Mouse (Mus musculus) cerebellum, adult 8-10 months (tissue): ENCODE data around the gene Arhgef3.

Experiments
- DNase-seq: peaks from one replicate; pipeline ENCODE4 v3.0.0; 2022

Arhgef3 gene

GRCm38 (mm10) chr14:27114362-27115274, at the start of gene Arhgef3:
Gene Arhgef3 (plus strand): TSS chr14:27114899.
- DNase-seq: no peak

DNA sequence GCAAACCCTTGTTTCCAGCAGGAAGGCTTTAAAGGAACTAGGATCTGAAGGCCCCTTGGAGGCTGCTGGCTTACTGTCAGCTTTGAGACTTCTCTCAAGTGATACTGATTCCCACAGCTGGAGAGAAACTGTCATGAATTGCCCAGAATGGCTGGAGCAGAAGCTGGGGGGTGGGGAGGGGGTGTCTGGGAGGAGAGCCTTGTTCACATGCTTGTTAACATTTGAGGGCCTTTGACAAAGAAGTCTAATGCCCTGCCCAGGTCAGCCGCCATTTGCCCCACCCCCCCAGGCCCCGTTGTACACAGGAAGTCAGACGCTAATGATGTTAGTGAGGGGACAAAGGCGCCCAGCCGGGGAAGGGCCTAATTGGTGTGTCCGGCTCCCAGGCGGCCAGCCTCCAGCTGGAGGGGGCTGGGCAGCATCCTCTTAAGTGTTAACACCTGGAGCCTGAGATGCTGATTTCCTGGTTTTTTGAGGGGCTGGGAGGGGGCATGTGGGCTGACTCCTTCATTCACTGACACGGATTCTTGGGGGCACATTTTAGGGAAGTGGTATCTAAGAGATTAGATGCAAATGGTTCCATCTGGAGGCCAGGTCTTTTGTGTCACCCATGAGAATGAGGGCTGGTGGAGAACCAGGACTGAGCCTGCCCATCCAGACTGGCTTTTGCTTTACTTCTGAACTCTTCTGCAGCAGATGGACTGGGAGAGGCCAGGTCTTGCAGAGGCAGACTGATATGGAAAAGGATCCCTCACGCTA, 48.3 kb upstream of the Arhgef3 start:
- DNase-seq: no peak

DNA sequence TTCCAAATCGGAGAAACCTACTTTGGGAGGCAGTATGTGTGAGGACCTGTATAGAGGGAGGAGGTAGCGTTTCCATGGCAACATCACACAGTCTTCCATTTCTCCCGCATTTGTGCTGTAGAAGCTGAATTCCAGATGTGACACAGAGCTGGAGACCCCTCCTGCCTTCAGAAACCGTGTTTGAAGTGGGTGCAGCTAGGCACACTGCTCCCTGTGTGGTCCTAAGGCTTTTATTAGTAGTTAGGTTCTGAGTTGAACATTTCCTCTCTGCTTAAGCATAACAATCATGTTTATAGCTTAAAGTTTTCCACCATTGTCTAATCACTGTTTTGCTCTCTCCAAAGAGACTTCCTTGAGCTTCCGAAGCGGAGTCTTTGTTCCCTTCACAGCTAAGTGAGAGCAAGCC, 46.8 kb upstream of the Arhgef3 start:
- DNase-seq: no peak

DNA sequence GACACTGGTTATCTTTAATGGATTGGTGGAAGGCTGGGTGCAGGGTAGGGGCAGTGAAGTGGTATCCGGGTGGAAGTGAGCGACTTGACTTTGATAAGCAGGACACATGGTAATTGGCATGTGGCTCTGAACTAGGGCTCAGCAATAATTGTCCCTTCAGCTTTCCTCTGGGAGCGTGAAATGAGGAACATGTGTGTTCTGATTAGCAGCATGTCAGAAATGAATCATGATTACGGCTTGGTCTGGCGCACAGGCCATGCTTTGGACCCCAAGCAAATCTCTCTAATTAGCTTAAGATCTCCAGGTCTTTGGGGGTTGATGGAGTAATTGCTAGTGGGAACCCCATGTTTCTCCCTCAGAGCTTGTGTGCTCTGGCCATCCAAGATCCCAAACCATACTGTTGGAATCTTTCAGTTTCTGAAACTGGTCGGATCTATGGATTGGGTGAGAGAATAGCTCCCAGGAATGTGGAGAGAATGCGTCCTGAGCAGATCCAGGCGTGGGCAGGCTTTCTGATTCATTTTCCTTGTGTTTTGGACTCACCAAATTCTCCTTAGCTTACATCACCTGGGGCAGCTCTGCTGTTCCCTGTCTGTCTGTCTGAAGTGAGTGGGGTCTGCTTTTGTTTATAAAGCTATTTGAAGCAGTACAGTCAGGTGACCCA, 45.1 kb upstream of the Arhgef3 start:
- no peak for DNase-seq

- DNase-seq: no peak
Observed at GRCm38 (mm10) chr14:27070128-27070527, 44.6 kb upstream of the Arhgef3 start.

DNA sequence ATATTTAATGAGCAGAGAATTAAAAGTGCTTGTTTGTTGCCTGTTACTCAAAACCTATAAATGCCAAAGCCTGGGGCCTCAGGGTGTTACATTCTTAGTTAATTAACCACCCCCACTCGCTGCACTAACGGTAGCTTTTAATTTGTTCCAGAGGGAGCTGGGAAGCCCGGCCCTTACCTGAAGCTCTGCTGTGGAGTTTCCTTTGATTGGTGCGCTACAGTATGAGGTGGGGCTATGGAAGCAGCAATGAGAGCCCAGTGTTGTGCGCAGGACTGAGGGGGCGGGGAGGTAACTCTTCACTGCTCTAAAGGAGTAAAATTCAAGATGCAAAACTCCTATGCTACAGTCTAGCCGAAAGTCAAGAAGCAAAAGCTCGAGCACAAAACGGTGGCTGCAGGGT, 43.9 kb upstream of the Arhgef3 start:
- no peak for DNase-seq

GRCm38 (mm10) chr14:27071985-27072384, 42.7 kb upstream of the Arhgef3 start:
- DNase-seq: no peak

DNA sequence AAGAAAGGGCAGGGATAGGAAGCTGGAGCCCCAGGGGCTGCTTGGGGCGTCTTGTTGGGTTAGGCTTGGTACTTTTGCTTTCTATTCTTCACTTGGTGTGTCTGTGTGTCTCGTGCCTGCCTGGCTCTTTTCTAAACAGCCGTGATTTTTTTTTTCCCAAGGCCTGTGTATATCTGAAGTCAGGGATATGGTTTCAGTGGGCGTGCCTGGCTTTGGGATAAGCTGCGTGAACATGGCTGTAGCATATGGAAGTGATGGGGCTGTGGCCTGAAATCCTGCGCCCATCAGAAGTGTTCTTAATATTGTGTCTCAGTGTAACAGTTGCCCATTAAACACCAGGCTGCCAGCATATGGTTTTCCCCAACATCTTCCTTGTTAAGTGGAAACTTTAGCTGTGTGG, 39.6 kb upstream of the Arhgef3 start:
- no peak for DNase-seq

- no peak for DNase-seq
Observed at GRCm38 (mm10) chr14:27075909-27076521, 38.7 kb upstream of the Arhgef3 start.

DNA sequence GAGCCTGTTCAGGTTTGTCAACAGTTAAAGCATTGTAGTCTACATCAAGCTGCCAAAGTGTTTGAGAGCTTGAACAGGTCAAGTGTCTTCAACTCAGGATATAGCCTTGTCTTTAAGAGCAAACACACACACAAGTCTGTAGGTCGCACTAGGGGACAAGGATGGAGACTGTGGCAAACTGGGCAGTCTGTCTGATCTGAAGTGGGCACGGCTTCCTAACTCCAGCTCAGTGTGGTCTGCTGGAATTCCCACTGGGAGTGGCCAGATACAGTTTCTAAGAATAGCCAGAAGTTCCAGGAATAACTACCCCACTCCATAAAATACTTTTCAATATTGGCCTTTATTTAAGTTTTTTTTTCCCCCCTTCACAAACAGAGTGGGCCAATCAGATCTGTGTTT, 38.2 kb upstream of the Arhgef3 start:
- no peak for DNase-seq

GRCm38 (mm10) chr14:27081536-27082275, 33.0 kb upstream of the Arhgef3 start:
- no peak for DNase-seq

DNA sequence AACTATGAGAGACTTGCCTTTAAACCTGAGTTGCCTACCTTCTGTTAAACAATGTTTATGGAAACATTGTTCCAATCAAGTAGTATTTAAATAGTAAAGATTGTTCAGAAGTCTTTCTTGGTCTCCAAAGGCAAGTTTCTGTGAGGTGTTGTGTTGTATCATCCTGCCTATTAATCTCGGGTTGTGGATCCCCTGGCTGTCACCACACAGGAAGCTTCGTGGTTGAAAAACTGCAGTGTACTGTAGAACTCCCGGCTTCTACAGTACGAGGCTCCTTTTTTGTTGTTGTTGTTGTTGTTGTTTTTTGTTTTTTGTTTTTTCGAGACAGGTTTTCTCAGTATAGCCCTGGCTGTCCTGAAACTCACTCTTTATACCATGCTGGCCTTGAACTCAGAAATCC, 29.2 kb upstream of the Arhgef3 start:
- DNase-seq: no peak

DNA sequence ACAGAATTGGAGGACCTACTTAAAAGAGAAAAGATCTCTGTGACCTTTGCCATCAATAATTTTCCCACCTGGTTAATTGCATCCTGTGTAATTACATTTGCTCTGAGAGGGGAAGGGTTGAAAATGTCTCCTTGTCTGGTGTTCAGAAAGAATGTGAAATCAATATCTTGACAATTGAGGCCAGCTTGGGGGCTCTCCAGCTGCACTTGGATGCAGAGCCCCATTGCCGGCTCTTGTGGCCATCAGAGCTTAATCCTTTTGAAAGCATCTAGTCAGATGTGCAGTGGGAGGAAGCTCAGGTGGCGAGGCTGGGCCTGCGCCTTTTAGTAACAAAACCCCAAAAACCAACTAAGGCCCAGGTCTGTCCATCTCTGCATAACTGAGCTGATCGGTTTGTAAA, 28.7 kb upstream of the Arhgef3 start:
- DNase-seq: no peak

DNA sequence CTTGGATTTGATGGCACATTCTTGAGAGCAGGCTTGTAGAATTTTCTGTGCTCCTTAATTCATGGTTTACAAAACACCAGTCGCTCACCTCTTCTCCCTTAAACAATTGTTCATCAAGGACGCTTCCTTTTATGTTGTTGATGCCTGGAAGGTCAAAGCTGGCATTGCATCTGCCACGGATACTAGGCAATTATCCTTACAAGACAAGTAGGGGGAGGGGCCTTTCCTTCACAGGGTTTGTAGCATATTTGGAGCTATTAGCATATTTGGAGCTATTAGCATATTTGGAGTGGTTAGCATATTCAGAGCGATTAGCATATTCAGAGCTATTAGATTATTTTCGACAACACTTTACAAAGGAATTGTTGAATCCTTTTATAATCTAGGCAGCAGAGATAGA, 20.5 kb upstream of the Arhgef3 start:
- no peak for DNase-seq

- DNase-seq: no peak
Observed at GRCm38 (mm10) chr14:27096133-27096532, 18.6 kb upstream of the Arhgef3 start.

- peak; percentile 25 for DNase-seq
Observed at GRCm38 (mm10) chr14:27096779-27097178, 17.9 kb upstream of the Arhgef3 start.

DNA sequence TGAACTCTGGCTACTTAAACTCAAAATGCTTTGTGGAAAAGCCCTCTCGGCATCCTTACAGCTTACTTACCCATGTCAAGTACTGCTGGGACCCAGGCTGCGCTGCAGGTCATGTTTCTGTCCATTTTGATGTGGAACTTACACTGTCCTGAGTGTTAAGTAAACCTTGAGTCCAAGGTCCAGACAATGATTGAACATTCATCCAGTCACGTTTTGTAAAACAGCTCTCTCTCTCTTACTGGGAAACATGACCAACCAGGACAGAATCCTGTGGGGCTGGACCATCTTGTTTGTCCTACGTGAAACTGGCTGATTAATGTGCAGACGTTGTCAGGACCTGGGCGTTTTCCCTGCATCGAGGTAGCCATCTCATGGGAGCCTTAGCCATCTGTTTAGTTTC, 13.0 kb upstream of the Arhgef3 start:
- no peak for DNase-seq

GRCm38 (mm10) chr14:27102720-27103119, 12.0 kb upstream of the Arhgef3 start:
- DNase-seq: no peak

DNA sequence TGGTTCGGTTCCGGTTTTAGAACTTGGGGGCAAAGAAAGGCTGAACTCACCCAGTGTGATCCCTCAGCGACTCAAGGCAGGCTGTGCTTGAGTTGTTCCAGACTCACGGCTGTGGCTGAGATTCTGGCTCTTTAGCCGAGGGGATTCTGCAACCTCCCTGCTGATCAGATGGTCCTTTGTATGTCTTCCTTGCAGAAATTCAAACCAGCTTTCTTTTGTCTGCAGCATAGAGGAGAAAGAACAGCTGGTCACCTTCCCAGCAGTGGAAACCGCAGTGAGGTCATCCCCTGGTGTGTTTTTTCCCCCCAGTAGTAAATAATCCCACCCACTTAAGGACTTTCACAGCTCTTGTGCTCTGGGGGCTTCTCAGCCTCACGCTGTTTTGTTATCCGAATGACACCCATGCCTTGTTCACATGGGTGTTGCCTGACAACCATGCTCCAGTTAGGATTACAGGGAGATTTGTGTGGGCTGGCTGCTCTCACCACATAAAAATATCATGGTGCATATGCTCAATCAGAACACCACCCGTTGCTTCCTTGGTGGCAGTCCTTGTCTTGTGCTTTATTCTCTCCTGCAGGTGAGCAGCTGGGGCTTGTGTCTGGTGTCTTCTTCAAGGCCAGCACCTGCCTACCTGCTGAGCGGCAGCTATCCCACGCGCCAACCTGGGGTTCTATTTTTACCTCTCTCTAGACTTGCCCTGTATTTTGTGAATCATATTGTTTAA, 8.8 kb upstream of the Arhgef3 start:
- no peak for DNase-seq

GRCm38 (mm10) chr14:27108748-27109504, 5.8 kb upstream of the Arhgef3 start:
- DNase-seq: no peak

GRCm38 (mm10) chr14:27115275-27115660, 569 bp downstream of the Arhgef3 start:
- DNase-seq: no peak
